Mouse (Mus musculus) forebrain, embryonic 16.5 days (tissue): ENCODE measurements at regions not wholly inside any gene's neighbourhood (a gene's known extent, or its start where the extent isn't known, plus 50 kb on each side); places are given as distances from the start of the nearest gene placed in this dataset.

ENCODE experiments used
- ATAC-seq: fragments of 200-750 bp; cut with Nextera tagmentation; 2 replicates; pipeline ENCODE4 v1.8.0; 2017; ENCODE audit warnings: mild to moderate bottlenecking, moderate library complexity
- H3K27ac ChIP-seq: fragments of 300-500 bp; sonication (generic); 2 replicates; pipeline ENCODE4 v1.5.1; 2014; ENCODE audit warnings: low read length, control low read depth
- H3K27me3 ChIP-seq: fragments of 300-500 bp; sonication (generic); replicated peaks from 2 replicates; pipeline ENCODE4 v1.6.1; 2014; ENCODE audit warnings: low read length; ENCODE audit not compliant: control insufficient read depth, insufficient read depth
- H3K36me3 ChIP-seq: fragments of 300-500 bp; sonication (generic); 2 replicates; pipeline ENCODE4 v1.6.1; 2014; ENCODE audit not compliant: control insufficient read depth, insufficient read depth
- H3K4me1 ChIP-seq: fragments of 300-500 bp; sonication (generic); replicated peaks from 2 replicates; pipeline ENCODE4 v1.6.1; 2014; ENCODE audit warnings: low read length; ENCODE audit not compliant: control insufficient read depth, insufficient read depth
- H3K4me2 ChIP-seq: fragments of 300-500 bp; sonication (generic); 2 replicates; pipeline ENCODE4 v1.6.1; 2014; ENCODE audit warnings: mild to moderate bottlenecking, low read length, control low read depth
- H3K4me3 ChIP-seq: fragments of 300-500 bp; sonication (generic); replicated peaks from 2 replicates; pipeline ENCODE4 v1.5.1; 2014; ENCODE audit warnings: mild to moderate bottlenecking, low read length, control low read depth
- H3K9ac ChIP-seq: fragments of 300-500 bp; sonication (generic); replicated peaks from 2 replicates; pipeline ENCODE4 v1.6.1; 2014; ENCODE audit warnings: low read depth, low read length, control low read depth
- H3K9me3 ChIP-seq: fragments of 300-500 bp; sonication (generic); 2 replicates; pipeline ENCODE4 v1.6.1; 2016; ENCODE audit warnings: low read length; ENCODE audit not compliant: control insufficient read depth
- WGBS: fragments of 180-500 bp; shearing (Covaris S2); extraction: QIAGEN DNeasy Blood & Tissue Kit; methylation state at CpG from one replicate; pipeline ENCODE4 v1.1.7; 2014; 5-methylcytosine and 5-hydroxymethylcytosine counted together

- H3K9ac ChIP-seq = no peak overlapping the region
- WGBS = 62% methylated on average over 3 of the region's 3 CpGs
- no peak for ATAC-seq
Measured at GRCm38 (mm10) chr5:146684429-146684828, 99.4 kb upstream of the Gpr12 start.

GRCm38 (mm10) chr5:146683554-146683953 lies 98.5 kb upstream of the Gpr12 start:
- H3K27me3 ChIP-seq = peaks cover 3% of the 10 kb centered on the region; the same call in 1 of the 2 replicates
- no peaks in the 10 kb centered on the region for H3K9me3 ChIP-seq
- H3K4me3 ChIP-seq = no peak overlapping the region
- no peak for ATAC-seq
- no peak overlapping the region for H3K27ac ChIP-seq
- no peak overlapping the region for H3K4me2 ChIP-seq
- WGBS = 73% methylated on average over 8 of the region's 8 CpGs
- H3K36me3 ChIP-seq = no peaks in the 10 kb centered on the region
- no peaks in the 10 kb centered on the region for H3K4me1 ChIP-seq
- H3K9ac ChIP-seq = no peak overlapping the region

More at GRCm38 (mm10) chr5:146684429-146684828, 99.4 kb upstream of the Gpr12 start:
- Histone ChIP-seq H3K36me3 (no peaks in the 10 kb centered on the region), H3K9me3 (no peaks in the 10 kb centered on the region), H3K4me1 (no peaks in the 10 kb centered on the region), H3K4me3 (no peak overlapping the region), H3K4me2 (no peak overlapping the region), H3K27me3 (peaks cover 3% of the 10 kb centered on the region; the same call in 1 of the 2 replicates), H3K27ac (no peak overlapping the region)

- Histone ChIP-seq H3K36me3 (no peaks in the 10 kb centered on the region), H3K4me3 (no peak overlapping the region), H3K27me3 (peaks cover 3% of the 10 kb centered on the region; the same call in 1 of the 2 replicates), H3K27ac (no peak overlapping the region), H3K4me2 (no peak overlapping the region), H3K9ac (no peak overlapping the region), H3K9me3 (no peaks in the 10 kb centered on the region), H3K4me1 (no peaks in the 10 kb centered on the region)
- 84% methylated on average over 5 of the region's 5 CpGs for WGBS
- ATAC-seq = no peak
Measured at GRCm38 (mm10) chr5:146682893-146683292, 97.9 kb upstream of the Gpr12 start.

GRCm38 (mm10) chr5:146681512-146681911 lies 96.5 kb upstream of the Gpr12 start:
- no peak overlapping the region for H3K27ac ChIP-seq
- H3K4me2 ChIP-seq = no peak overlapping the region
- no peaks in the 10 kb centered on the region for H3K36me3 ChIP-seq
- H3K9me3 ChIP-seq = no peaks in the 10 kb centered on the region
- 86% methylated on average over 9 of the region's 9 CpGs for WGBS
- no peak overlapping the region for H3K9ac ChIP-seq
- H3K4me3 ChIP-seq = no peak overlapping the region
- no peak for ATAC-seq
- H3K4me1 ChIP-seq = no peaks in the 10 kb centered on the region
- H3K27me3 ChIP-seq = peaks cover 5% of the 10 kb centered on the region

DNA sequence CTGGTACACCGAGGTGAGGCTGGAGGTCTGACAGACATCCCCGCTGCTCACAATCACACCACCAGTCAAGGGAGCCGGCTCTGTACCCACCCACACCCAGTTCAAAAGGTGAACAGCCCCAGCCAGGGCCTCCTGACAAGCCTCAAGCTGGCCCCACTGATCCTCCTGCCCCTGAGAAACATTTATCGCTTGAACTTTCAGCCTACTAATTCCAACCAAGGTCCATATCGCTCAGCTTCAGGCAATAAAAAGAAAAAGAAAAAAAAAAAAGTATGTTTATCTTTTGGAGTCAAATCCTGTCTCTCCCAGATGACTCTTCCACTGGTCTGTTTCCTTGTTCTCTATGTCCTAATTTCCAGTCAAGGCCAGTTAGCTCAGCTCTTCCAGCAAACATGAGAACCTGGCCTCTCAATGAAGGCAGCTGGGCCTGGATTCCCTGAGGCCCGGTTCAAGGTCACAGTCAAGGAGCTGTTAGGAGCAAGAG lies 94.2 kb upstream of the Gpr12 start:
- Histone ChIP-seq H3K27me3 (peaks cover 5% of the 10 kb centered on the region), H3K9ac (no peak overlapping the region), H3K4me3 (no peak overlapping the region), H3K9me3 (no peaks in the 10 kb centered on the region), H3K36me3 (no peaks in the 10 kb centered on the region), H3K4me1 (no peaks in the 10 kb centered on the region), H3K4me2 (no peak overlapping the region), H3K27ac (no peak overlapping the region)
- 94% methylated on average over 6 of the region's 6 CpGs for WGBS
- ATAC-seq = no peak

DNA sequence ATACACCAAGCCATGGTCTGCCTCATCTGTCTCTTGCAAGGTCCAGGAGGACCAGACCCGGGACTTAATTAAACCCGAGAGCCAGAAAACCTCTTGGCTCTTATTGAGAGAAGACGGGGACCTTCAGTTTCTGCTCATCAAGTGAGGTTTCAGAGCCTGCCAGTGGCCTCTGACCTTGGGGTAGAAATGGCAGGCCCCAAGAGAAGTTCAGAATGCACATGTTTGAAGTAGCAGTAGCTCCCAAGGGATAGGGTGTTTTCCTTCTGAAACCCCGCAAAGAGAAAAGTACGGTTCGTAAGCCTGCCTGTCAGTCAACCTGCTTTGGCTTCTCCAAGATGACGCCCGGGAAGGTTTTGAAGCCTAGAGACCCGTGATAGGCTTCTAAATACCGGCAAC lies 93.7 kb upstream of the Gpr12 start:
- Histone ChIP-seq H3K27me3 (peaks cover 5% of the 10 kb centered on the region), H3K36me3 (no peaks in the 10 kb centered on the region), H3K9me3 (no peaks in the 10 kb centered on the region), H3K4me2 (no peak overlapping the region), H3K4me1 (no peaks in the 10 kb centered on the region), H3K27ac (no peak overlapping the region), H3K9ac (no peak overlapping the region), H3K4me3 (no peak overlapping the region)
- WGBS = 84% methylated on average over 10 of the region's 10 CpGs
- no peak for ATAC-seq

GRCm38 (mm10) chr5:146678049-146678774 lies 93.2 kb upstream of the Gpr12 start:
- 17% methylated on average over 13 of the region's 13 CpGs for WGBS
- no peaks in the 10 kb centered on the region for H3K4me1 ChIP-seq
- H3K4me3 ChIP-seq = no peak overlapping the region
- no peak overlapping the region for H3K9ac ChIP-seq
- H3K4me2 ChIP-seq = no peak overlapping the region
- no peak overlapping the region for H3K27ac ChIP-seq
- H3K36me3 ChIP-seq = no peaks in the 10 kb centered on the region
- no peaks in the 10 kb centered on the region for H3K9me3 ChIP-seq
- peaks cover 8% of the 10 kb centered on the region for H3K27me3 ChIP-seq
- no peak for ATAC-seq

GRCm38 (mm10) chr5:146677151-146677515 lies 92.1 kb upstream of the Gpr12 start:
- no peak for ATAC-seq
- Histone ChIP-seq H3K27ac (no peak overlapping the region), H3K4me3 (no peak overlapping the region), H3K4me2 (no peak overlapping the region), H3K36me3 (no peaks in the 10 kb centered on the region), H3K9ac (no peak overlapping the region), H3K9me3 (no peaks in the 10 kb centered on the region), H3K4me1 (no peaks in the 10 kb centered on the region), H3K27me3 (peaks cover 8% of the 10 kb centered on the region)
- WGBS = 74% methylated on average over 8 of the region's 8 CpGs

- ATAC-seq = no peak
- Histone ChIP-seq H3K4me3 (no peak overlapping the region), H3K4me2 (no peak overlapping the region), H3K4me1 (no peaks in the 10 kb centered on the region), H3K27me3 (peaks cover 8% of the 10 kb centered on the region), H3K9me3 (no peaks in the 10 kb centered on the region), H3K27ac (no peak overlapping the region), H3K36me3 (no peaks in the 10 kb centered on the region), H3K9ac (no peak overlapping the region)
- WGBS = 86% methylated on average over 12 of the region's 12 CpGs
Measured at GRCm38 (mm10) chr5:146676470-146677150, 91.6 kb upstream of the Gpr12 start.
